Mouse (Mus musculus) c-Kit-negative CD71-positive TER-119-positive erythroid progenitor cells, embryonic 14.5 days (primary cell): ENCODE measurements around the gene Cmah.

Source experiments
- DNase-seq: peaks from one replicate; pipeline ENCODE4 v3.0.0-alpha.2; 2013; ENCODE audit warnings: low read depth, low spot score

Gene Cmah

DNA sequence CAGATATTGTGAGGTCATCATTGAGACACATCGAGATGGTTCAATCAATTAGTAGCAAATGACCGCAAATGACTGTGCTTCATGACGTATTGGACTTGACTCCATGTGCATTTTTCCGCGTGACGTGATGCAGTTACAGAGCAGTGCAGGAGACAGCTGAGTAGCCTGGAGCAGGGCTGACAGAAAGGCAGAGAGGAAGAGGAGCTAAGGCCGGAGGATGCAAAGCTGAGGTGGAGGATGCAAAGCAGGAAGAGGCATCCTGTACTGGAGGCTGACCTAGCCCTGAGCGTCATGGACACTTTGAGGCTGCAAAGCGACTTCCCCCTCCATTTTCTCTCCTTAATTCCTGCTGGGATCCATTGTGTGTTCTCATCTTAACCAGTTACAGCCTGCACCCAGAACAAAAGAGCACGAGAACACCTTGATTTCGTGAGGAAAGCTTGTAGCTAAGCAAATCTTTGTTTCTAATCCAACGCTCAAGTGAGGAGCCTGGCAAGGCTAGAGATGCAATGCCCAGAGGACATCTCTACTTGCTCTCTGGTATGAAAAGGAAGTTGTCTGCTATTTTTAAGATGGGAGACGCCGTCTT, 184.8 kb downstream of the Cmah start:
- no peak for DNase-seq

- no peak for DNase-seq
These were observed 186.5 kb downstream of the Cmah start for GRCm38 (mm10) chr13:24513717-24514116.

DNA sequence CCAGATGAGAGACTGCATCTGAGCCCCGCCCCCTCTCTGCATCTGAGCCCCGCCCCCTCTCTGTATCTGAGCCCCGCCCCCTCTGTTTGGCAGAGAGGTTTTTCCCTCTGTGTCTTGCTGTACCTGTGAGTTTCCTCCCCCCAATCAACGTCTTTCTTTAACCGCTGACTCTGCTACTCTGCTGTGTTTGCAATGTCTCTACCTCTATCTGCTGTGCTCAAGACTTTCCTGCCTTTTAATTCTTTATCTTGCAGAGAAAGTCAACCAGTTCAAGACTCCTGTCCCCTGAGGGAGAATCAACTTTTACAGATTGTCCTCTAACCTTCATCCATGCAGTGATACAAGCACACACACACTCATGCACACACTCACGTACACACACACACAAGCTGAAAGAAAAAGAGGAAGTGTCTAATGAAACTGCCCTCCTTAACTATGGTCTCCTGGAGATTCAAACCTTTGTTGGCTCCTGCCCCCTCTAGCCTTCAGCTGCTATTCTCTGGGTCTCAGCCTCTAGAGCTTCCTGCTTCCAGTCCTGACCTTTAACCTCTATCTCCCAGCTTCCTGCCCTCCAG, 188.0 kb downstream of the Cmah start:
- DNase-seq: no peak

DNA sequence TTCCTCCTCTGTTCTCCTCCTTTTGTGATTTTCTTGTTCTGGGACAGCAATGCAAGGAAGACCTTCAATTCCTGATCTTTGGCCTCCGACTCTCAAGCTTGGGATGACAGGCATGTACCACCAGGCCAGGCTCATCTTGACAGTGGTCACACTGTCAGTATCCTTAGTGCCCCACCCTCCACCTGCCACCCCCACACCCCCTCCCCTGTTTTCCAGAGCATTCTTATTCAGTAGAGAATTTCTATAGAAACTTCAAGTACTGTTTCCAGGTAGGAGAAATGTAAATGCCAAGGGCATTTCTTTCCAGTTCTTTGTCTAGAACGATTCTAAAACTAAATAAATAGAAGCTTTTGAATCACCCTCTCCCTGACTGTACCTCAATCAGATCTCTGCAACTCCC, 190.6 kb downstream of the Cmah start:
- DNase-seq: no peak

DNA sequence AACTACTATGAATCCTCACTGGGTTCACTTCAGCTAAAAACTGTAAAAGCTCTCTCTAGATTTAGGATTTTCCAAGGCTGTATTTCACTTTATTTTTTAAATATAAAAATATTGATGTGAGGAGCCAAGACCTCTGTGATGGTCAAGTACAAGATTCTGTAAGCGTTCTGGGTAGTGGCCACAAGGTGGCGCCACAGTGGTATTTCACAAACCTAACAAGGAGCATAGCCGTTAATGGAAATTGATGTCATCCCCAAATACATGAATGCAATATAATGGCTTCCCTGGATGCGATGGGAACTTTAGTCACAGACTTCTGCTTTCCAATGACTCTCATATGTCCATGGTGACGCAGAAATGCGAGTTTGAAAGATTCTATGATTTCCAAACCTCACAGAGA, 191.7 kb downstream of the Cmah start:
- peak; percentile 64 for DNase-seq

- DNase-seq: no peak
These were observed 192.9 kb downstream of the Cmah start for GRCm38 (mm10) chr13:24519976-24520647.

- DNase-seq: no peak
These were observed 193.6 kb downstream of the Cmah start for GRCm38 (mm10) chr13:24520796-24521195.

- no peak for DNase-seq
These were observed 194.5 kb downstream of the Cmah start for GRCm38 (mm10) chr13:24521446-24522342.

GRCm38 (mm10) chr13:24522343-24522837, 195.2 kb downstream of the Cmah start:
- no peak for DNase-seq

DNA sequence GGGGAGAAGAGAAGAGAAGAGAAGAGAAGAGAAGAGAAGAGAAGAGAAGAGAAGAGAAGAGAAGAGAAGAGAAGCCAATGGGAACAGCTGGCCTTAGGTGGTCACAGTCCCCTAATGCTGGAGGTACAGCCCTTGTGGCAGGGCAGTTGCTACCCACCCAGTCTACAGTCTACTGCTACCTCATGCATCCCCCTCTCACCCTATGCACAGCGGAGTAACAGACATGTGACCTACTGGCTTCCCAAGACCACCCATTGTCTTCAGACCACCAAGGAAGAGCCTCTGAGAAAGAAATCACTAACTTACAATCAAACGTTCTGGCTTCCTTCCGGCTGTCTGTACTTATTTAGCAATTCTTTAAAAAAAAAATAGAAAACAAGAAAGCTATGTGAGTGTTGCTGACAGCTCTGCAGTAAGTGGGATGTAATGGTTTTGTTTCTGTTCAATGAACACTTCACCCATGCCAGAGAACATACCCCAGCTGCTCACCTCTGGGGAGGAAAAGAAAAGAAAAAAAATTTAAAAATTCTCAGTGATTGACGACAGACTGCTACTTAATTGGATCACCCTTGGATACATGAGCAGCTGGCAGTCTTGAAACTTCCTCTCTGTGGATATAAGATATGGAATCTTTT, 196.5 kb downstream of the Cmah start:
- DNase-seq: no peak

- no peak for DNase-seq
These were observed 197.3 kb downstream of the Cmah start for GRCm38 (mm10) chr13:24524468-24524867.

- no peak for DNase-seq
These were observed 198.3 kb downstream of the Cmah start for GRCm38 (mm10) chr13:24525551-24525950.

- DNase-seq: no peak
These were observed 199.7 kb downstream of the Cmah start for GRCm38 (mm10) chr13:24526916-24527315.
